Mouse (Mus musculus) thymus, adult 2 months (tissue): ENCODE measurements around the gene Cyp2d22.

Source experiments
- CTCF ChIP-seq: fragments of 200-500 bp; IDR thresholded peaks from 2 replicates; pipeline ENCODE4 v1.5.1; 2012; ENCODE audit warnings: mild to moderate bottlenecking, control low read depth, low read length, moderate library complexity, borderline replicate concordance; ENCODE audit not compliant: control insufficient read depth, poor library complexity, insufficient read depth; ENCODE audit errors: extremely low read depth
- POLR2A ChIP-seq: fragments of 200-500 bp; IDR thresholded peaks from 2 replicates; pipeline ENCODE4 v1.6.1; 2012; ENCODE audit warnings: mild to moderate bottlenecking, low read length, control low read depth, moderate library complexity; ENCODE audit not compliant: control insufficient read depth, poor library complexity, insufficient read depth; ENCODE audit errors: extremely low read depth

- TF ChIP-seq CTCF (no peak), POLR2A (no peak)
These were observed 27.5 kb upstream of the Cyp2d22 start for GRCm38 (mm10) chr15:82407536-82407935.
